Mouse (Mus musculus) brain, embryonic 14.5 days (tissue): Measurements from ENCODE around the gene Ifi204.
"Not testable (repeated sequence)": the region's sequence is repeated elsewhere in the genome, so short reads cannot be mapped to it uniquely, and the experiment has no call there.

Experiments
- CTCF ChIP-seq: fragments of 200-500 bp; IDR thresholded peaks from 2 replicates; pipeline ENCODE4 v1.5.1; 2012; ENCODE audit warnings: inconsistent platforms, mild to moderate bottlenecking, moderate library complexity, borderline replicate concordance; ENCODE audit not compliant: insufficient read depth, insufficient read length; ENCODE audit errors: extremely low read depth
- POLR2A ChIP-seq: fragments of 200-500 bp; IDR thresholded peaks from 2 replicates; pipeline ENCODE4 v1.6.1; 2012; ENCODE audit warnings: mild to moderate bottlenecking, inconsistent platforms, borderline replicate concordance; ENCODE audit not compliant: poor library complexity, insufficient read depth, insufficient read length, severe bottlenecking; ENCODE audit errors: extremely low read depth

- not testable (repeated sequence) for TF ChIP-seq CTCF, POLR2A
Observed at GRCm38 (mm10) chr1:173735015-173735414, 31.7 kb downstream of the Ifi204 start.
